Mouse (Mus musculus): ENCODE measurements at regions not wholly inside any gene's neighbourhood (a gene's known extent, or its start where the extent isn't known, plus 50 kb on each side); places are given as distances from the start of the nearest gene placed in this dataset.

DNA sequence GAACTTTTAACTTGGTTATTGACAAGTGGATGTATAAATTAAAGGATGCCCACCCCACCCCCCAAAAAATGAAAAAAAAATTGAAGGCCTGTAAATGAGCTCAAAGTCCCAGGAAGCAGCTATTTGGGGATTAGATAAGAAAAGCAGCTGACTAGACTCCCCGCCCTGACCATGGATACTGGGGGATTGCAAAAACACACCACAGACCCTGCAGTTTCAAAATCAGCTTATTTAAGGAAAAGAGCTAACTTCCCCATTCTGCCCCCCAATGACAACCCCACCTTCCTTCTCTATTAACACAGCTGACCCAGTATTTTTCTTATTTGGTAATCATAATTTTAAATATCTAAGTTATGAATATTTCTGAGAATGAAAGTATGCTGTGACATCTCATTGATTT, 87.0 kb upstream of the Lyplal1 start:
- H3K27me3 ChIP-seq (ENCODE audit: control insufficient read depth in 1 of 2, insufficient read depth in 2 of 2, low read length in 2 of 2) = no peaks in the 10 kb centered on the region
- DNase-seq (ENCODE audit: low read depth, low spot score) = no peak
- no peaks in the 10 kb centered on the region for H3K79me2 ChIP-seq (ENCODE audit: control insufficient read depth, insufficient read depth, low read length, poor library complexity)
- no peak overlapping the region for H3K27ac ChIP-seq (ENCODE audit: control insufficient read depth, low read depth, low read length)
- H3K36me3 ChIP-seq (ENCODE audit: control insufficient read depth in 1 of 2, insufficient read depth in 2 of 2, low read length in 2 of 2) = no peaks in the 10 kb centered on the region
- no peaks in the 10 kb centered on the region for H3K4me1 ChIP-seq (ENCODE audit: control insufficient read depth in 1 of 2, insufficient read depth in 2 of 2, low read length in 2 of 2)
- H3K9me3 ChIP-seq (replicated peaks; ENCODE audit: insufficient read depth, low read length) = no peaks in the 10 kb centered on the region
- no peak overlapping the region for H3K4me3 ChIP-seq (ENCODE audit: control insufficient read depth in 1 of 2, insufficient read depth in 1 of 2, low read depth in 2 of 2, low read length in 2 of 2)
- no peak for TF ChIP-seq TCF12 (IDR thresholded peaks at IDR 0.05; ENCODE audit: low read depth, low read length)
- TF ChIP-seq NRF1 (IDR thresholded peaks at IDR 0.05; ENCODE audit: insufficient read depth, low read depth, low read length, poor library complexity, severe bottlenecking) = no peak
- no peak for TF ChIP-seq ETS1 (IDR thresholded peaks at IDR 0.05; ENCODE audit: low read depth, low read length)
- no peak for TF ChIP-seq EP300 (IDR thresholded peaks at IDR 0.05; ENCODE audit: low read depth in 1 of 2, low read length in 2 of 2)
- TF ChIP-seq KAT2A (conservative IDR thresholded peaks at IDR 0.05; ENCODE audit: low read depth, low read length) = no peak
- no peak for TF ChIP-seq SIN3A (IDR thresholded peaks at IDR 0.05; ENCODE audit: low read length)
- TF ChIP-seq POLR2AphosphoS2 (IDR thresholded peaks at IDR 0.05; ENCODE audit: low read length) = no peak
- no peak for TF ChIP-seq POLR2A (IDR thresholded peaks at IDR 0.05; ENCODE audit: control insufficient read depth in 1 of 2, insufficient read depth in 1 of 2, low read depth in 1 of 2, low read length in 2 of 2, poor library complexity in 1 of 2)
- TF ChIP-seq USF1 (IDR thresholded peaks at IDR 0.05; ENCODE audit: low read depth, low read length) = no peak
- no peak for TF ChIP-seq MAX (IDR thresholded peaks at IDR 0.05; ENCODE audit: low read length)
- TF ChIP-seq TBP (IDR thresholded peaks at IDR 0.05; ENCODE audit: low read depth, low read length) = no peak
- TF ChIP-seq MAFK (IDR thresholded peaks at IDR 0.05; ENCODE audit: borderline replicate concordance, low read depth, low read length) = no peak
- no peak for TF ChIP-seq GABPA (IDR thresholded peaks at IDR 0.05; ENCODE audit: low read depth, low read length)
- TF ChIP-seq GATA1 (IDR thresholded peaks at IDR 0.05; ENCODE audit: low read depth, low read length) = no peak
- TF ChIP-seq HCFC1 (IDR thresholded peaks at IDR 0.05; ENCODE audit: low read depth, low read length) = no peak
- no peak for TF ChIP-seq ELF1 (IDR thresholded peaks at IDR 0.05; ENCODE audit: low read depth, low read length)
- no peak for TF ChIP-seq USF2 (IDR thresholded peaks at IDR 0.05; ENCODE audit: borderline replicate concordance in 1 of 2, insufficient read depth in 1 of 2, low read depth in 1 of 2, low read length in 2 of 2)
- no peak overlapping the region for H3K9ac ChIP-seq (ENCODE audit: control insufficient read depth, low read depth, low read length, poor library complexity, severe bottlenecking)

DNA sequence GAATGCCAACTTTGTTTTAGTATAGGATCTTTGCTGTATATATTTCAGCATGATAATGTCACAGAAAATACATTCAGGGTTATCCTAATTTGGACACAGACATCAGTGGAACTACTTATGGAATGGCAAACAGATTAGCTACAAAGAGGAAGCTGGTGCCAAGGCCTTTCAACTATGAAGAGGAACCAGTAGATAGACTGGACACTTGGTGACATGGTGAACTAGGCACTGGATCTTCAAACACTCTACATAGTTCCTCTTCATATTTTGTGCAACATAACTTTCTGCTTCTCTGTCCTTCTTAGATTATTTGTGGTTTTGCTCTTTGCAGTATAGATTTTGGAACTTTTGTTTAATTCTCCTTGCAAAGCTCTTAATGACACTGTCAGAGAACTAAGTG, 85.4 kb upstream of the Lyplal1 start:
- no peaks in the 10 kb centered on the region for H3K36me3 ChIP-seq (ENCODE audit: control insufficient read depth in 1 of 2, insufficient read depth in 2 of 2, low read length in 2 of 2)
- no peaks in the 10 kb centered on the region for H3K9me3 ChIP-seq (replicated peaks; ENCODE audit: insufficient read depth, low read length)
- TF ChIP-seq ZKSCAN1 (IDR thresholded peaks at IDR 0.05; ENCODE audit: low read depth, low read length) (no peak), SIN3A (IDR thresholded peaks at IDR 0.05; ENCODE audit: low read length) (no peak), MAZ (IDR thresholded peaks at IDR 0.05; ENCODE audit: low read depth, low read length) (no peak), NRF1 (IDR thresholded peaks at IDR 0.05; ENCODE audit: insufficient read depth, low read depth, low read length, poor library complexity, severe bottlenecking) (no peak)
- H3K27me3 ChIP-seq (ENCODE audit: control insufficient read depth in 1 of 2, insufficient read depth in 2 of 2, low read length in 2 of 2) = no peaks in the 10 kb centered on the region
- H3K79me2 ChIP-seq (ENCODE audit: control insufficient read depth, insufficient read depth, low read length, poor library complexity) = no peaks in the 10 kb centered on the region
- no peak for DNase-seq (ENCODE audit: low read depth, low spot score)
- H3K27ac ChIP-seq (ENCODE audit: control insufficient read depth, low read depth, low read length) = no peak overlapping the region
- H3K9ac ChIP-seq (ENCODE audit: control insufficient read depth, low read depth, low read length, poor library complexity, severe bottlenecking) = no peak overlapping the region
- H3K4me1 ChIP-seq (ENCODE audit: control insufficient read depth in 1 of 2, insufficient read depth in 2 of 2, low read length in 2 of 2) = no peaks in the 10 kb centered on the region
- no peak overlapping the region for H3K4me3 ChIP-seq (ENCODE audit: control insufficient read depth in 1 of 2, insufficient read depth in 1 of 2, low read depth in 2 of 2, low read length in 2 of 2)

Data from MEL (cell line).